Mouse (Mus musculus) gonadal fat pad, adult 2 months (tissue): ENCODE data around the gene Add3. TPM values are rescaled to one million over a fixed set of nuclear protein-coding genes. Genes with fewer than 3 reads are reported as not detected.

Experiments used
- DNase-seq: peaks from one replicate; pipeline ENCODE4 v3.0.0-alpha.2; 2012; ENCODE audit warnings: low read depth
- polyA plus RNA-seq: library from polyadenylated mRNA; depleted of rRNA; stranded (reverse); fragments of >200 nt; gene quantifications from 2 replicates; pipeline ENCODE4 v1.2.3, GENCODE M21; 2012; rRNA removed

Add3 gene
- polyA plus RNA-seq, 1 experiment, result 31.6 TPM

DNA sequence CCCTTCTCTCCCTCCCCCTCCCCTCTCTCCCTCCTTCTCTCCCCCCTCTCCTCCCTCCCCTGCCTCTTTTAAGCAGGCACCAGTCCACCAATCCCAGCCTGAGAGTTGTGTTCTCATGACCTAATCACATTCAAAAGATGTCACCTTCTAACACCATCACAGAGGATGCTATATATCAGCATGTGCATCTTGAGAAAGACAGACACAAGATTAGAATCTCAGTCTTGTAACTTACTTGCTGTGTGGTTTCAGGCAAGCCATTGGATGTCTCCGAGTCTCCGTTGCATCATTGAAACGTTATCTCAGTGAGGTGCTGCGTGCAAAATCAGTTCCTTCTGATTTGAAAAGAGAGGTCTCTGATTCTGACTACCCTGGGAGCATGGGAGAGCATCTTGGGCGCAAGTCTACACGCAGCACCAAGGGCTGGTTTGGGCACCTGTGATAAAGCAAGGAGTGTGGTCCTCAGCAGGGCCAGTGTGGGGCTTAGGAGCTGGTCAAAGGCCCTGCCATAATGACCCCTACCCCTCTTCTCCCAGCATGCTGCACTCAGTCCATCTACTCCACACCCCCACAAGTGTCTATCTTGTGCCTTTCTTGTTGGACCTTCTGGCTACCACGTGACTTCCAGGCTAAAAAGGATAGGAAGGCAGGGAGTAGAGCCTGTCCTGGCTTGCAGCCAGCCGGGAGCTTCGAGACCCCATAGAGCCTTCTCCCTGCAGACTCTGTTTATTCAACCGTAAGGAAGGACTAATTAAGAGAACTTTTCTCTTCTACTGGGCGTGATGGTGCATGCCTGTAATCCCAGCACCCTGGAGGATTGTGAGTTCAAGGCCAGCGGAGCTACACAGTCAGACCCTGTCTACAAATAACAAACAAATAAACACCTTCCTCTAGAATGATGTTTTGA is 124.8 kb downstream of the Add3 start:
- DNase-seq, result no peak

DNA sequence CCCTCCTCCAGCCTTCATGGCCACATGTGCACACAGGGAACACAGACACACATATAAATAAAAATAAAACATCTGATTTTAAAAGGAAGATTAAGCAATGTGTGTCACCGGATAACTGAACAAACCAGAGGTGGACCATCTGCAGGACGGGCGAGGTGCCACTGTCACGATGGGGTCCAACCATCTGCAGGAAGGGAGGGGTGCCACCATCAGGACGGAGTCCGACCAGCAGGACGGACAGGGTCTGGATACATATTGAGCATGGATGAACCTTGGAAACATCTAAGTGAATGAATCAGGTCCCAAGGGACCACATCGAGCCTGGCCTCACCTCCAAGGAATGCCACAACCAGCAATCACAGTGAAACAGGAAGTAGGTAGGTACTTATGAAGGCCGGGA is 127.1 kb downstream of the Add3 start:
- no peak for DNase-seq

DNA sequence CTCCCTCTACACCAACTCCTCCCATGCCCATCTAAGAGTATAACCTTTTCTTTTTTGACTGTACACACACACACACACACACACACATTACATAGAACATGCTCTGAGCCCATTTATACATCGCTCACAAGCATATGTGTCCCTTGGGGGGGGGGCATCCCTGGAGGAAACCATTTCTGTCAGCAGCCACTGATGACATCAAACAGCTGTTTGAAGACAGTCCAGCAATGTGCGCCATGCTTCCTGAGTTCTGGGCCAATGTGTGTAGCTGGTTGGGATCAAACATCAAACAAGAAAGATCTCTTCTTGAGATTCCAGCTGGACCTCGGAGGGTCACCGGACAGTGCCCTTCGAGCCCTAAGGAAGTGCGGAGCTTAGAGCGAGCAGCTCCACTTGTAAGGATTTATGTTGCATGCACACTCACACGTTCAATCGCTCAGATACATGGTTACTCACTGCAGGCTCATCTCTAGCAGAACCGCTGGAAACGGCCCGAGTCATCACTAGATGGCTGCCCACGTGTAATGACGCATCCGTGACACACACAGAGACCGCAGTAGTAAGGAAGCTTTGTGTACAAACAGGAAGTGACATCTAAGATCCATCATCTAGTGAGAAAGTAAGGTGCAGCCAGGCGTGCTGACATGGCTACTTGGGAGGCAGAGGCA is 132.9 kb downstream of the Add3 start:
- DNase-seq, result no peak

- DNase-seq, result no peak
Measured at GRCm38 (mm10) chr19:53273781-53274428, 133.7 kb downstream of the Add3 start.

GRCm38 (mm10) chr19:53275204-53275603 is 135.0 kb downstream of the Add3 start:
- no peak for DNase-seq

- DNase-seq, result no peak
Measured at GRCm38 (mm10) chr19:53276902-53277707, 136.9 kb downstream of the Add3 start.

DNA sequence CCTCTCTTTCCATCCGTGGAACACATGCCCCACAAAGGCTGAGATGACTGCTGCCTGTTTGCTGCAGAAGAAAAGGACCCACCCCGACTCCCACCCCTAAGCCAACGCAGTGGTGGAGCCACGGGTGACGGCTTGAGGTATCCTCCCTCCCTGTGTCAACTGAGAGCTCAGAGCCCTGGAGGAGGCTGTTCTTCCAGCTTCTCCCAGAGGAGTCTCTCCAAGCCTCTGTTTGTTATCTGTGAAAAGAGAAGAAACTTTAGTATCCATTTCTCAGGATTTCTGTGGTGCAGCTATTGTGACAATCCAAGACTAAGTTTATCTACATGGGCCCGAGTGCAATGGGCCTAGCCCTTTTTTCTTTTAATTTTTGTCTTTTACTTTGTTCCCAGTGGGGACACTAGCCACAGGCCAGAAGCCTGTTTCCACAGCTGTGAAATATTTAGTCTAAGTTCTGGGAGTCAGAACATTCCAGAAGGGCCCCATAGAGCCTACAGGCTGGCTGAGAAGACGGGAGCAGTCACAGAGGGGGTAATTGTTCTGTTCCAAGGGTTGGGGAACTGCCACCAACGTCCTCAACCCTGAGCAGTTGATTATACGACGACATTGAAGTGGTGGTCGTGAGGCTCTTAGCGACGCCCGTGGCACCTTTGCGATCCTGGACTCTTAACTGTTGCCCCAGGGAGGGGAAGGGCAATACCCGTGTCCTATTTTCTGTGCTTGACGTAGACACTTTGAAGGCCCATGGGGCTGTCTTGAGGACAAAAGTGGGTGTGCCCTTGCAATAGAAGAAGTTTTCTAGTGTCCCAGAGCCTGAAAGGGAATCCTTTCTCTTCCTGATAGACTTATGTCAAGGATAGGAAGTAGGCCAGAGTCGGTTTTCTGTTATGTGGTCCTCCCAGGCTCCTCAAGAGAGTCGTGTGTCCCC is 138.5 kb downstream of the Add3 start:
- no peak for DNase-seq

- no peak for DNase-seq
Measured at GRCm38 (mm10) chr19:53280254-53280653, 140.0 kb downstream of the Add3 start.

GRCm38 (mm10) chr19:53282571-53282970 is 142.3 kb downstream of the Add3 start:
- DNase-seq, result no peak

GRCm38 (mm10) chr19:53283742-53284141 is 143.5 kb downstream of the Add3 start:
- DNase-seq, result peak; percentile 38

DNA sequence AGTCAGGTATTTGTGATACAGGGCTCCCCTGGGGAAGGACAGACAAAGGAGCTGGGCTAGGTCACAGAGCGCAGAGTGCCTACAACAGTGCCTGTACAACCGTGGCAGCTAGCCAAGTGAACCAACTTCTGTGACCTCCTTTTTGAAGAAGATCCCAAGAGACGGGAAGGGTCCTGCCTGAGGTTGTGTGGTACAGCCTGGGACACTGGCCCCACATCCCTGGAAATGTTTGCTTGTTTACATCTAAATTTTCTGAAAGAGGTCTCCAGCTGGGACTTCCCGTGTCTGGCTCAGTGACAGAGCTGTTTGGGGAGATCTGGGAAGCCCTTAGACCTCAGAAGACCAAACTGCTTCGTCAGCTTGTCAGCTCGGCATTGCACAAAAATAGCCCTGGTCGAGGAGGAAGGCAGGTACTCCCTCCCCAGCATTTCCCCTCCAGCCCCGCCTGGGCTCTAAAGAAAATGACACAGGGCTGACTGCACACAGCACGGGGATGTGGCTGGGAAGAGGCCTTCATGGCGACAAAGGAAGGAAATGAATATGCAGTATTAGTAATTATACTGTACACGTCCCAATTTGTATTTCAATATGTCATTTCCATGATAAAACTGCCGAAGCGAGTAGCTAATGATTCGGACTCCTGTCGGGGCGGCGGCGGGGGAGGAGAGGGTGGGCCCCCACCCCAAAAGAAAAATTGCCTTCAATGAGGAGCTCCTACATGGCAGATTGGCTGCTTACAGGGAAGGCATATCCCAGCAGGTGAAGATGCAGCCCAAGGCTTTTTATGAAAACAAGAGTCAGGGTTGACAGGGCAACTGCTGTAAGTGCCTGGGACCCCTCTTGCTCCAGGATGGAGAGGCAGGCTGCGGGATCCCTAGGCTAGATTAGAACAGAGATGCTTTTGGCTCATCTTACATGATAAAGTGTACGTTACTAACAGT is 144.3 kb downstream of the Add3 start:
- no peak for DNase-seq

DNA sequence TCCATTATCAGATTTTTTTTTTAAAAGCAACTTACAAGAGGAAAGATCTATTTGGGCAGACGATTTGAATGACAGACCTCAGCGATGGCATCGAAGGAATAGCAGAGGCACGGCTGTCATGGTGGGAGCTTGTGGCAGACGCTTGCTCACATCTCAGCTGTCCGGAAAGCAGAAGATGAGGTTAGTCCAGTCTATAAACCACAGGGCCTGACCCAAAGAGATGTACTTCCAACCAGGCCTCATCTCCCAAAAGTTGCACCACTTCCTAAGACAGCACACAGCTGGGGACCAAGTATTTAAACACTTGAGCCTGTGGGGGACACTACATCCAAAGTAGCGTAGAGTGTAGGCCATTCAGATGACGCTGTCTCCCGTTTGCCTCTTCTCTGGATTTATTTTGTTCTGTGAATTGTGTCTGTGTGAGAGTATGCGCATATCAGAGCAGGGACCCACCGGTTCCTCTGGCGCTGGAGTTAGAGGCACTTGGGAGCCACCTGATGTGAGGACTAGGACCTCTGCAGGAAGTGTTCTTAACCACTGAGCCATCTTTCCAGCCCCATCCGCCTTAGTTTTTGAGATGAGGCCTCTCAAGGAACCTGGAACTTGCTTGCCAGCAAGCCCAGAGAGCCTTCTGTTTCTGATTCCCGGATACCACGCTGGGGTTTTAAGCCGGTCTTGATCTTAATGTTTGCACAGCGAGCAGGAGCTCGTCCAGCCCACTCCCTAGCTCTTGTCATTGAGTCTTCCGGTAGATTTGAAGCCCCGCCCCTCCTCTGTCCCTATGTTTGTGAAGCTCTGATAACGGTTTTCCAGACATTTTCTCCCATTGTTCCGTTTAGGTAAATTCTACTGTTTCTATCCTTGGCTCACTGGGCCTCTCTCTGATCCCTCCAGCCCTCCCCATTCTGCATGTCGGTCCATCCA is 156.3 kb downstream of the Add3 start:
- DNase-seq, result no peak

Other genes with a start within 250 kb of the Add3 start
- 100 and 113 TPM in 2 replicates for gene Xpnpep1, start 100.2 kb upstream of the Add3 start, polyA plus RNA-seq
- 20.4 and 26.4 TPM in 2 replicates for gene Mxi1, start 170.1 kb downstream of the Add3 start, polyA plus RNA-seq
- gene Gm10197, start 231.3 kb downstream of the Add3 start, polyA plus RNA-seq, result not detected in 2 replicates